Mouse (Mus musculus) olfactory bulb, adult 2 months (tissue): ENCODE results near the gene Zbtb1.

Experiments used
- CTCF ChIP-seq: fragments of 200-500 bp; IDR thresholded peaks from 2 replicates; pipeline ENCODE4 v1.5.1; 2012; ENCODE audit warnings: low read depth, mild to moderate bottlenecking, low read length, moderate library complexity; ENCODE audit not compliant: insufficient read depth
- POLR2A ChIP-seq: fragments of 200-500 bp; IDR thresholded peaks from 2 replicates; pipeline ENCODE4 v1.6.1; 2012; ENCODE audit warnings: mild to moderate bottlenecking, low read depth, low read length, moderate library complexity; ENCODE audit not compliant: insufficient read depth

DNA sequence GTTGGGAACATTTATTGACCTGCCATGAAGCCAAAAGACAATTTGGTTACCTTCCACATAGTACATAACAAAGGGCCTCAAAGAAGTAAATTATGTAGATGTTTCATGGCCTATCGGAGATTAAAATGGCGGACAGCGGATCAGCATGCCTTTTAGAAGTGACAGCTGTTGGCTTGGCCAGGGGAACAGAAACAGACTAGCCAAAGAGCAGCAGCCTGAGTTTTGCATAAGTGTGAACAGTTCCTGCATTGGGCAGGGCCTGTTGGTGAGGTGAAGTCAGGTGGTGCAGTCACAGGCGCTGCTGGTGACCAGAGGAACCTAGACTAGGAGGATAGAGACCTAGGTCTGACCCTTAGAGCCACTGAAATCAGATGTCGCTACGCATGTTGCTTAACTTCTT is 7.0 kb downstream of the Zbtb1 start:
- no peak for TF ChIP-seq CTCF
- no peak for TF ChIP-seq POLR2A
